Mouse (Mus musculus) limb, embryonic 11.5 days (tissue): ENCODE data around the gene Magi1. TPM values are rescaled to one million over a fixed set of nuclear protein-coding genes. Genes with fewer than 3 reads are reported as not detected.

Experiments
- ATAC-seq: fragments of 200-750 bp; cut with Nextera tagmentation; 2 replicates; pipeline ENCODE4 v1.8.0; 2017; ENCODE audit warnings: low read depth; ENCODE audit not compliant: insufficient number of reproducible peaks, low FRiP score, low TSS enrichment
- DNase-seq: peaks from one replicate; pipeline ENCODE4 v3.0.0-alpha.2; 2015; ENCODE audit warnings: low spot score
- H3K27ac ChIP-seq: fragments of 300-500 bp; sonication (generic); replicated peaks from 2 replicates; pipeline ENCODE4 v1.5.1; 2014; ENCODE audit warnings: low read depth, mild to moderate bottlenecking, low read length
- H3K27me3 ChIP-seq: fragments of 300-500 bp; sonication (generic); 2 replicates; pipeline ENCODE4 v1.6.1; 2014; ENCODE audit warnings: mild to moderate bottlenecking, low read length, mixed read lengths; ENCODE audit not compliant: control insufficient read depth, insufficient read depth
- H3K36me3 ChIP-seq: fragments of 300-500 bp; sonication (generic); 2 replicates; pipeline ENCODE4 v1.6.1; 2014; ENCODE audit warnings: mild to moderate bottlenecking, low read length, moderate library complexity, mixed read lengths; ENCODE audit not compliant: control insufficient read depth, insufficient read depth
- H3K4me1 ChIP-seq: fragments of 300-500 bp; sonication (generic); 2 replicates; pipeline ENCODE4 v1.6.1; 2014; ENCODE audit warnings: low read length, mixed read lengths; ENCODE audit not compliant: control insufficient read depth, insufficient read depth
- H3K4me2 ChIP-seq: fragments of 300-500 bp; sonication (generic); 2 replicates; pipeline ENCODE4 v1.6.1; 2014; ENCODE audit warnings: low read depth, mild to moderate bottlenecking, moderate library complexity; ENCODE audit not compliant: severe bottlenecking
- H3K4me3 ChIP-seq: fragments of 300-500 bp; sonication (generic); 2 replicates; pipeline ENCODE4 v1.5.1; 2014; ENCODE audit warnings: low read depth, low read length
- H3K9ac ChIP-seq: fragments of 300-500 bp; sonication (generic); 2 replicates; pipeline ENCODE4 v1.6.1; 2014; ENCODE audit warnings: mild to moderate bottlenecking, low read length
- H3K9me3 ChIP-seq: fragments of 300-500 bp; sonication (generic); 2 replicates; pipeline ENCODE4 v1.6.1; 2016; ENCODE audit warnings: low read length; ENCODE audit not compliant: control insufficient read depth
- WGBS: fragments of 180-500 bp; shearing (Covaris S2); extraction: QIAGEN DNeasy Blood & Tissue Kit; methylation state at CpG from one replicate; pipeline ENCODE4 v1.1.7; 2014; 5-methylcytosine and 5-hydroxymethylcytosine counted together
- polyA plus RNA-seq: library from polyadenylated mRNA; unstranded; fragments of >200 nt; fragmentation: Nextera tagmentation; extraction: Ambion mirVana; gene quantifications from 2 replicates; pipeline ENCODE4 v1.2.1, GENCODE M21; 2014

The Magi1 gene
- polyA plus RNA-seq, 1 experiment from 2014 or later = 13.4 TPM

DNA sequence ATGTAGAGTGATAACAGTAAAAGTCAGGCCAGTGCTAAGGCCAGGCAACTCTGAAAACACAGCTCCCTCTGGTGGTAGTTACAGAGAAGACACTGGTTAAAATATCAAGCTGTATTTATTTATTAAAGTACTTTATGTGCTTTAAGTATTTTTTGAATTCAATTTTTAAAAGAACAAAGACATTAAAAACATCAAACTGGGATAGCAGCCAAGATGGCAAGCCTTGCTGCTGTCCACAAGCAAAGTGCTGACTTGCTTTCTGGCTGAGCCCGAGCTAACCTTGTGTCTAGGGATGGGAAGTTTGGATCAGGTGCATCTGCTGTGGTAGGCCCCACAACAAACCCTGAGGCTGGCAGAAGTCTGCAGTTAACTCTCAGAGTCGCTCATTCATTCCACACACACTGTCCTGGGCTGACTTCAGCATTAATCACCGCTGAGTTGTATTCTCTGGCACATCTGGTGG lies 143.7 kb downstream of the Magi1 start:
- Histone ChIP-seq H3K9ac (no peak overlapping the region), H3K36me3 (no peaks in the 10 kb centered on the region), H3K27me3 (no peaks in the 10 kb centered on the region), H3K4me1 (peaks cover 6% of the 10 kb centered on the region; the same call in 1 of the 2 replicates), H3K9me3 (no peaks in the 10 kb centered on the region), H3K27ac (no peak overlapping the region), H3K4me3 (no peak overlapping the region), H3K4me2 (no peak overlapping the region)
- 91% methylated on average over 3 of the region's 3 CpGs for WGBS
- ATAC-seq (no peak), DNase-seq (no peak)

DNA sequence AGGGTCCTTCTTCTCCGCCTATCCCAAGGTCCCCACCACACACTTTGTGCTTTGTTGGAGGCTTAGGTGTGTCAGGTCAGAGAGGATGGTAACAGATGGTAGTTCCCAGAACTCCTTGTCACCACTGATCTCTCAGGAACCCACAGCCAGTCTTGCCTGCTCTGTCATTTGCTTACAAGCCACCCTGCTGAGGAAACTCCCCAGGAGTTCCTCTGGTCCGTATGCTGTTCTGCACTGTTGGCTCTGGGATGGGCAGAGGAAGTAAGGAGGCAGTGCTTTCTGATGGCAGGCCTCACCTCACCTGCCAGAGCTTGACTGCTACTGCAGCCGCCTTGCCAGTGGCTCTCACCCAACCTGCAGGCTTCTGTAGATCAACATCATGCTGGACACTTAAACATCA lies 147.0 kb downstream of the Magi1 start:
- no peak overlapping the region for H3K27ac ChIP-seq
- no peak for ATAC-seq
- no peak overlapping the region for H3K4me2 ChIP-seq
- no peaks in the 10 kb centered on the region for H3K36me3 ChIP-seq
- WGBS = 77% methylated on average over 3 of the region's 3 CpGs
- no peaks in the 10 kb centered on the region for H3K9me3 ChIP-seq
- no peaks in the 10 kb centered on the region for H3K27me3 ChIP-seq
- peaks cover 15% of the 10 kb centered on the region for H3K4me1 ChIP-seq
- no peak overlapping the region for H3K9ac ChIP-seq
- no peak for DNase-seq
- H3K4me3 ChIP-seq = no peak overlapping the region

DNA sequence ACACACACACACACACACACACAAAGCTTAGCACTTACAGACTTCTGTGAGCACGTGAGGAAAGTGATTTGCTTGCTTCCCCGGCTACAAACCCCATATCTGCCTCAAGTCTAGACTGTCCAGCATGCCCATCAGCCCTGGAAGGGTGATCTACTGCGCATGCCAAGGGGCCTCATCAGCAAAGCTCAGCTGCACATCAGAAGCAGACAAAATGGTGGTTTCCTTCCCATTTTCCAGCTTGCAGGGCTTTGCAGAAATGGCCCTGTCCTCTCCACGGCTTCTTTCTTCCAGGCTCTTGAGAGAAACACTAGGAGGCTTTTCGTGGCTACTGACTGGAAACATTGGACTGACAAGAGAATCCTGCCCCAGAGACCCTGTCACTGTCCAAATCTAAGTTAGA lies 149.6 kb downstream of the Magi1 start:
- WGBS = 87% methylated on average over 5 of the region's 5 CpGs
- H3K9ac ChIP-seq = no peak overlapping the region
- H3K4me1 ChIP-seq = peaks cover 31% of the 10 kb centered on the region
- H3K9me3 ChIP-seq = no peaks in the 10 kb centered on the region
- H3K4me2 ChIP-seq = no peak overlapping the region
- H3K4me3 ChIP-seq = no peak overlapping the region
- H3K27me3 ChIP-seq = no peaks in the 10 kb centered on the region
- DNase-seq (no peak), ATAC-seq (no peak)
- H3K27ac ChIP-seq = no peak overlapping the region
- H3K36me3 ChIP-seq = no peaks in the 10 kb centered on the region

DNA sequence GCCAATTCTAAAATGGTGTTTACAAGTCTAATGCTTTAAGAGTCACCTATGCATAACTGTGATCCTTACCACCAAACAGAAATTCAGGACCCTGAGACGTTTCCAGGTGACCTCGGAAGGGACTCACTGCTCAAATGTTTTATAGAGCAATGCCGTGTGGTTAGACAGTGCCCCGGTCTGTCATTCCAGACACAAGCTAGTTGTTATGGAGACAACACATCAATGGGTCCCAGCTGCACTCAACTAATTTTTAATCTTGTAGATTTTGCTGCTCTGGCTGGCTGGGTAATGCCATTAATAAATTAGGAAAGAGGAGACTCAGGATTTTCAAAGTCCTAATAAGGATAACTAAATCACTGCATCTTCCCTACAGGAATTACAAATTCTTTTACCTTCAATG lies 151.7 kb downstream of the Magi1 start:
- no peak overlapping the region for H3K27ac ChIP-seq
- no peak for DNase-seq
- H3K4me3 ChIP-seq = no peak overlapping the region
- no peaks in the 10 kb centered on the region for H3K36me3 ChIP-seq
- no peak overlapping the region for H3K9ac ChIP-seq
- H3K9me3 ChIP-seq = no peaks in the 10 kb centered on the region
- no peaks in the 10 kb centered on the region for H3K27me3 ChIP-seq
- H3K4me2 ChIP-seq = no peak overlapping the region
- WGBS = 48% methylated on average over 4 of the region's 4 CpGs
- H3K4me1 ChIP-seq = peaks cover 47% of the 10 kb centered on the region
- ATAC-seq = no peak

- Histone ChIP-seq H3K27me3 (no peaks in the 10 kb centered on the region), H3K4me2 (no peak overlapping the region), H3K4me3 (no peak overlapping the region), H3K27ac (no peak overlapping the region), H3K9me3 (no peaks in the 10 kb centered on the region), H3K9ac (no peak overlapping the region), H3K36me3 (no peaks in the 10 kb centered on the region), H3K4me1 (peaks cover 43% of the 10 kb centered on the region)
- DNase-seq (peak; percentile 79), ATAC-seq (peak; percentile 90)
- WGBS = 20% methylated on average over 5 of the region's 5 CpGs
Observed at GRCm38 (mm10) chr6:94130389-94130788, 153.3 kb downstream of the Magi1 start.

- no peak overlapping the region for H3K4me2 ChIP-seq
- no peaks in the 10 kb centered on the region for H3K27me3 ChIP-seq
- no peaks in the 10 kb centered on the region for H3K9me3 ChIP-seq
- no peak overlapping the region for H3K27ac ChIP-seq
- DNase-seq (no peak), ATAC-seq (no peak)
- no peak overlapping the region for H3K9ac ChIP-seq
- H3K4me3 ChIP-seq = no peak overlapping the region
- WGBS = 85% methylated on average over 4 of the region's 4 CpGs
- peaks cover 53% of the 10 kb centered on the region for H3K4me1 ChIP-seq
- no peaks in the 10 kb centered on the region for H3K36me3 ChIP-seq
Observed at GRCm38 (mm10) chr6:94126763-94127162, 157.0 kb downstream of the Magi1 start.

GRCm38 (mm10) chr6:94125144-94125543 lies 158.6 kb downstream of the Magi1 start:
- ATAC-seq = no peak
- H3K4me2 ChIP-seq = no peak overlapping the region
- no peak overlapping the region for H3K4me3 ChIP-seq
- H3K9me3 ChIP-seq = no peaks in the 10 kb centered on the region
- WGBS = 64% methylated on average over 6 of the region's 6 CpGs
- H3K27me3 ChIP-seq = no peaks in the 10 kb centered on the region
- no peak overlapping the region for H3K27ac ChIP-seq
- H3K4me1 ChIP-seq = peaks cover 40% of the 10 kb centered on the region
- DNase-seq = no peak
- no peak overlapping the region for H3K9ac ChIP-seq
- no peaks in the 10 kb centered on the region for H3K36me3 ChIP-seq

DNA sequence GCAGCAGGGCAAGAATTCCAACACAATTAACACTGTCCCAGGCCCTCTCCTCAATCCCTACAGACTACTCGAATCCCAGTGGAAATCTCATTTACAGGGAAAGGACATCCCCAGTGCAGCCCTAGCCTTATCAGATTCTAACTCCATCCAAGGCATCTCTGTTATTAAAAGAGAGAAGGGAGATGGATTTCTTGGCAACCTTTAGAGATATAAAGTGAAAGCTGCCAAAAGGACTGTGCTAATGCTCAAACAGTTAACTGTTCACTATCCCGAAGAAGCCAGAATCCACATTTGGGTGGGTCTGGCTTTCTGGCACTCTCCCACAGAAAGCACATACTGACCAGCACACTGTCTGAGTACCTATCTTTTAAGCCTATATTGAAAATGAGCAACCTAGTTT lies 159.4 kb downstream of the Magi1 start:
- DNase-seq = no peak
- no peak overlapping the region for H3K9ac ChIP-seq
- H3K4me2 ChIP-seq = no peak overlapping the region
- ATAC-seq = no peak
- no peaks in the 10 kb centered on the region for H3K36me3 ChIP-seq
- no peak overlapping the region for H3K27ac ChIP-seq
- H3K4me1 ChIP-seq = peaks cover 36% of the 10 kb centered on the region
- no peak overlapping the region for H3K4me3 ChIP-seq
- H3K27me3 ChIP-seq = no peaks in the 10 kb centered on the region
- no peaks in the 10 kb centered on the region for H3K9me3 ChIP-seq
- WGBS = 55% methylated on average over 2 of the region's 2 CpGs

GRCm38 (mm10) chr6:94122566-94123150 lies 161.1 kb downstream of the Magi1 start:
- 18% methylated on average over 8 of the region's 8 CpGs for WGBS
- peak overlapping the region; percentile 68 for H3K27ac ChIP-seq
- H3K27me3 ChIP-seq = no peaks in the 10 kb centered on the region
- DNase-seq (peak; percentile 64), ATAC-seq (peak; percentile 90)
- H3K4me2 ChIP-seq = peak overlapping the region; percentile 7; the same call in 1 of the 2 replicates
- peaks cover 21% of the 10 kb centered on the region for H3K4me1 ChIP-seq
- no peak overlapping the region for H3K4me3 ChIP-seq
- H3K9me3 ChIP-seq = no peaks in the 10 kb centered on the region
- H3K36me3 ChIP-seq = no peaks in the 10 kb centered on the region
- H3K9ac ChIP-seq = no peak overlapping the region
